Mouse (Mus musculus) CH12F3 (cell line): ENCODE data around the gene Lrtm2.
"Not testable (repeated sequence)": the region's sequence is repeated elsewhere in the genome, so short reads cannot be mapped to it uniquely, and the experiment has no call there.

Source experiments
- in situ Hi-C: fragments of 300-500 bp; cut with MboI; formaldehyde crosslinking; loops from 2 replicates; pipeline ENCODE4 v1.14.3; 2020; ENCODE audit warnings: low sequenced_read_pairs

Gene Lrtm2

GRCm38 (mm10) chr6:119330506-119330905 lies at the start of gene Lrtm2:
Lrtm2 (minus strand) TSS chr6:119330766.
- in situ Hi-C loops, result no loop called here

DNA sequence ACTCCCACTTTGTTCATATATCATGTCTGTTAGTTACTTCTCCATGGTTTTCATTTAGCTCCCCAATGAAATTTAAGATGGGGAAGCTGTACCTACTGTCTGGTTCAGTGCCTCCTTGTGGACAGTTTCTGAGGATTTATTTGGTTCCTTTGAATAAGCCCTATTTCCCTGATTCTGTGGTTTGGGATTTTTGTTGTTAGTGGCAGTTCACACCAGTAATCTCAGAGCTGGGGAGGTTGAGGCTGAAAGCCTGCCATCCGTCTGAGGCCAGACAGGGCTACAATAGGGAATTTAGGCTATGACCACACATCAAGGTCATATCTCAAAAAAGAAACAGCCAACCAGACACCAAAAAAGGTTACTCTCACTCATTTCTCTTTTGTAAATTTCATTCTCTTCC lies 48.1 kb upstream of the Lrtm2 start:
- in situ Hi-C loops, result no loop called here

DNA sequence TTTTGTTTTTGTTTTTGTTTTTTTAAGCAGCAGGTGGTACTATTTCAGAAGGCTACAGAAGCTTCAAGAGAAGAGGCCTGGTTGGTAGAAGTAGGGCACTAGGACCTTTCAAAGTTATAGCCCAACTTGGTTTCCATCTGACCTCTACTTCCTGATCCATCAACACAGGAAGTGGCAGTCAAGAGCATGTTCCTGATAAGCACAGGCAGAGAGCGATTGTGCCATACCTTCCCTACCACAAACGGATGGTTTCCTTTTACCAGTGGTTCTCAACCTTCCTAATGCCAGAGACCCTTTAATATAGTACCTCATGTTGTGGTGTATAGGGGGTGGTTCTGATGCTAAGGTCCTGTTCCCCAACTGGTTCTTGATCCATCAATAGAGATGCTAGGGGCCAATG lies 47.0 kb upstream of the Lrtm2 start:
- in situ Hi-C loops, result no loop called here

- in situ Hi-C loops, result no loop called here
These were observed 44.5 kb upstream of the Lrtm2 start for GRCm38 (mm10) chr6:119375035-119375434.

DNA sequence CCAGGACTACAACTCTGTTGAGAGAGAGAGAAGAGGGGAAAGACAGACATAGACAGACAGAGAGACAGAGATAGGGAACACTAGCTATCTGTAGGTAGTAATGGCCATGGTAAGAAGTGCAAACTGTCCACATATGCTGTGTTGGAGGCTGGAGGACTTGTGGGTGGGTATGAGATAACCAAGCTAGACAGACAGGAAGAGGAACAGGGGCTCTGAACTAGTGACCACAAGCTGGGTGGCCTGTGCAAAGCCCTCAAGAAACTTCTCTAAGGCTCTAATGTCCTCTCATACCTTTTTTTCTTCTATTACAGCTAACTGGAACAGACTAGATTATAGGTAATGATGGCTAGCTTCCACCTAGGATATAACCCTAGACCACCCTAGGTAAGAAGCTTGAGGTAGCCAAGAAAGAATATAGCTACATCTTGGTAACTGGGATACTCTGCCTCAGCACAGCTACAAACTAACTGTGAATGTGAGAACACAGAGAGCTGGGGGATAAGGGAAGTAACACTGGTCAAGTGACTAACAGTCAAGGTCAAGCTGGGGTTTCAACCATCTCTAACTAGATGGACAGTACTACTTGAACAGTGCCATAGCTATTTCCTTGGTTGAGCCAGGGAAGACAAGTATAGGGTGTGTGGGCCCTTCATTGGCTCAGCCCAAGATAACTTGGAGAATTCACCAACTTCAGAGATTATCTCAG lies 42.6 kb upstream of the Lrtm2 start:
- in situ Hi-C loops, result no loop called here

- in situ Hi-C loops, result no loop called here
These were observed 41.7 kb upstream of the Lrtm2 start for GRCm38 (mm10) chr6:119372237-119372636.

DNA sequence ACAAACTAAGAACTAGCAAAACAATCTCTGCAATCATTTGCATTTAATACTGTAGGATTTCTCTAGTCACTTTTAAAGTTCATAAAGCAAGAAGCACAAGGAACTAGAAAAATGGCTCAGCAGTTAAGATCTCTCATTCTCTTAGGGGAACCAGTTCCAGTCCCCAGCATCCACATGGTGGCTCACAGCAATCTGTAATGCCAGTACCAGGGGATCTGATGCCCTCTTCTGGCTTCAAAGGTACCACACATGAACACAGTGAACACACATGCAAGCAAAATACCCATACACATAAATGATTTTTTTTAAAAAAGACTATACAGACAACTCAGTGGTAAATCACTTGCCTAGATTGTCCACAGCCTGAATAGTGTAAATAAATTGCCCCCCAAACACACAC lies 41.1 kb upstream of the Lrtm2 start:
- in situ Hi-C loops, result no loop called here

DNA sequence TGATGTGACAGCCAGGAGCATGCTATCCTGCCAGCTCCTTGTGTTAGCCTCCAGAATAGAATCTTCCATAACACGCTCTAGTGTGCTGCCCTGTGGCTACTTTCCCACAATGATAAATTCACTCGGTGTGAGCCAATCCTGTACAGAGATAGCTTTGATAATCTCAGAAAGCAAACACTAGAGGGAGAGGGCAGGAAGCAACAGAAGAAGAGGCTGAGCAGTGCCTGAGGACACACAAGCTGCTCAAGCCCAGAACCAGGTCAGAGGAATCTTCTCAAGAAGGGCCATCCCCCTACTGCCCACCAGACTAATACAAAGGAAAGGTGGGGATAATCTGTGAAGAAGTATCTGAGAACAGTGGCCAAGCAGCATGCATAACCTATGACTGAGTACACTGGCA lies 36.8 kb upstream of the Lrtm2 start:
- in situ Hi-C loops, result no loop called here

DNA sequence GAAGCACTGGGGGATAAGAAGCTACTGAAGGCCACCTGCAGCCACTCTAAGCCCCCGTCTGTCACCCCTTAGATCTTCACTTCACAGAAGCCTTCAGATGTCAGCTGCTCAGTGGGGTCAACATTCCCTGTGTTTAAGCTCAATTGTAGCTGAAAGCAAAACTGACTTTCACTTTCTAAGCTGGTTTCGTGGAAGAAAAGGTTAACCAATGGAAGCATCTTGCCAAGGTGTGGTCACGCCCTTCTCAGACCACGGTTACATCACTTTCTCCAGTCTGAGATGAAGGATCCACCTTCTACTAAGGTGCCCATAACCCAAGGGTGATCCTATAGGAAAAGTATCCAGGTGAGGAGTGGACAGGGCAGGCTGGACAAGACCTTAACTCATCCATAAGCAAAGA lies 36.2 kb upstream of the Lrtm2 start:
- in situ Hi-C loops, result not testable (repeated sequence)

DNA sequence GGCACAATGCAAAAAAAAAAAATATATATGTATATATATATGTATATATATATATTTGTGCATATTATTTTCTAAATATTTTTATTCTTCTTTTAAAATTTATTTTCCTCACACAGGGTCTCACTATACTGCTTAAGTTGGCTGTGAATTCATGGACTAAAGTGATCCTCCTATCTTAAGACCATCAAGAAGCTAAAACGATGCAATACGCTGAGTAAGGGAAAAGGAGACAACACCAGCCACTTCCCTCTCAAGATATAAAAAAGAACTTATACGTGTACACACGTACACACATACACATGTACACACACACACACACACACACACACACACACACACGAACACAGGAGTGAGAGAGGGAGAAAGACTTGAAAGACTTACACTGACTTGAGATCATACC lies 33.0 kb upstream of the Lrtm2 start:
- in situ Hi-C loops, result no loop called here

- in situ Hi-C loops, result no loop called here
These were observed 30.5 kb upstream of the Lrtm2 start for GRCm38 (mm10) chr6:119360925-119361702.

- in situ Hi-C loops, result not testable (repeated sequence)
These were observed 29.7 kb upstream of the Lrtm2 start for GRCm38 (mm10) chr6:119360250-119360649.

- in situ Hi-C loops, result no loop called here
These were observed 27.5 kb upstream of the Lrtm2 start for GRCm38 (mm10) chr6:119358020-119358571.

GRCm38 (mm10) chr6:119352501-119352900 lies 21.9 kb upstream of the Lrtm2 start:
- in situ Hi-C loops, result loop anchor here (5.0 kb wide), 1 partner anchor 130 kb away; no protein-coding TSS in a partner anchor

- in situ Hi-C loops, result loop anchor here (5.0 kb wide), 1 partner anchor 129 kb away; no protein-coding TSS in a partner anchor
These were observed 21.1 kb upstream of the Lrtm2 start for GRCm38 (mm10) chr6:119351656-119352055.

DNA sequence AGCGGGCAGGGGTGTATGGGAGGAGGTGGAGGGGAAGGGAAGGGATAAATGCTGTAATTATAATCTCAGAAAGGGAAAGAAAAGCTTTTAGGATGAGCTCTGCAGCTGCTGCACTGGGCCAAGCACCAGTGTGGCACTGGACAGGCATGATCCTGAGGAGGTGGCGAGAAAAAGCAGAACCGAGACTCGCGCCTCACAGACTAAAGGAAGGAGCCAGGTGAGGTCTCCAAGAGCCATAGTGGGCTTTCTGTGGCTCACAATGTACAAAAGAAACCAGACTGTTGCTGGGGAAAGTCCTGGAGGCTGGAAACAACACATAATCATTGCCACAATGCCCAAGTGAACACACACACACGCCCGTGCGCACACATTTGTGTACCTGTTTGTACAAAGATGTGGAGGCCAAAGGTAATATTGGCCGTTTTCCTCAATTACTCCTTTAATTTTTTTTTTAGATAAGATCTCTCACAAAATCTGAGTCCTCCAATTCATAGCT lies 20.2 kb upstream of the Lrtm2 start:
- in situ Hi-C loops, result loop anchor here (5.0 kb wide), 1 partner anchor 128 kb away; no protein-coding TSS in a partner anchor

- in situ Hi-C loops, result no loop called here
These were observed 17.7 kb upstream of the Lrtm2 start for GRCm38 (mm10) chr6:119348234-119348633.

GRCm38 (mm10) chr6:119347813-119348212 lies 17.2 kb upstream of the Lrtm2 start:
- in situ Hi-C loops, result no loop called here

- in situ Hi-C loops, result no loop called here
These were observed 15.7 kb upstream of the Lrtm2 start for GRCm38 (mm10) chr6:119346257-119346656.

- in situ Hi-C loops, result no loop called here
These were observed 10.8 kb upstream of the Lrtm2 start for GRCm38 (mm10) chr6:119341409-119341808.

GRCm38 (mm10) chr6:119338121-119338912 lies 7.8 kb upstream of the Lrtm2 start:
- in situ Hi-C loops, result no loop called here
